Mouse (Mus musculus) ES-Bruce4 (cell line): Measurements from ENCODE around the gene Cct5.

ENCODE experiments used
- CTCF ChIP-seq: IDR thresholded peaks from one replicate; pipeline ENCODE4 v1.8.1; 2011; ENCODE audit warnings: low read depth, low read length
- EP300 ChIP-seq: IDR thresholded peaks from 2 replicates; pipeline ENCODE4 v1.6.1; 2011; ENCODE audit warnings: low read depth, low read length; ENCODE audit not compliant: insufficient read depth
- POLR2A ChIP-seq: IDR thresholded peaks from one replicate; pipeline ENCODE4 v1.8.1; 2011; ENCODE audit warnings: low read length; ENCODE audit not compliant: insufficient read depth

GRCm38 (mm10) chr15:31586088-31586487 lies 15.5 kb downstream of the Cct5 start:
- TF ChIP-seq EP300 = no peak
- no peak for TF ChIP-seq CTCF
- no peak for TF ChIP-seq POLR2A
